Mouse (Mus musculus) T-cell, adult 2 months (primary cell): ENCODE results near the gene Lrp11.
"Not testable (repeated sequence)": the region's sequence is repeated elsewhere in the genome, so short reads cannot be mapped to it uniquely, and the experiment has no call there.

ENCODE experiments used
- DNase-seq: peaks from one replicate; pipeline ENCODE4 v3.0.0; 2022; ENCODE audit warnings: low spot score

The Lrp11 gene

DNA sequence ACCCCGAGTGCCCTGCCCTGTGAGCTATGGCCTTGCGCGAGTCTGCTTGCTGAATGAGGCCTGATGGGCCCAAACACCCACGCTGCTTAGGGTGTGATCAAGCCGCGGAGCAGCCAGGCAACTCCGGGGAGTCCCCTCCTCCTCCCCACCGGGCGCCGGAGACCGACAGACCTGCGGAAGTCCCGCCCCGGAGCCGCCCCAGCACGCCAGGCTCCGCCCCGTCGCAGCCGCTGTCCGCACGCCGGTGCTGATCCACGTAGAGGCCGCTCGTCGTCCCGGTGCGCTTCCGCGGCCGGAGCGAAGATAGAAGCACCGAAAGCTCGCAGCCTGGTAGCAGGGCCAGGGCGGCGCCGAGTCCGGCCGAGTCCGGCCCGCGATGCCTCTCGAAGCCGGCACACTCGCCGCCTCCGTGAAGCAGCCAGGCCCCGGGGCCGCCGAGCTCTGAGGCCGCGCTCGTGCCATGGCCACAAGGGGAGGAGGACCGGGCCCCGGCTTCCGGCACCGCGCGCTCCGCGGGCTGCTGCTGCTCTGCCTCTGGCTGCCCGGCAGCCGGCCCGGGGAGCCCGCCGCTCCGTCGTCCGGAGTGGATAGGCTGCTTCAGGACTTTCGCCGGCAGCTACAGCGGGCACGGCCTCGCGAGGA is at the start of gene Lrp11:
Gene Lrp11, plus strand, starts transcription at position 209 of the 642 bp plus-strand sequence.
- DNase-seq, result peak; percentile 90

DNA sequence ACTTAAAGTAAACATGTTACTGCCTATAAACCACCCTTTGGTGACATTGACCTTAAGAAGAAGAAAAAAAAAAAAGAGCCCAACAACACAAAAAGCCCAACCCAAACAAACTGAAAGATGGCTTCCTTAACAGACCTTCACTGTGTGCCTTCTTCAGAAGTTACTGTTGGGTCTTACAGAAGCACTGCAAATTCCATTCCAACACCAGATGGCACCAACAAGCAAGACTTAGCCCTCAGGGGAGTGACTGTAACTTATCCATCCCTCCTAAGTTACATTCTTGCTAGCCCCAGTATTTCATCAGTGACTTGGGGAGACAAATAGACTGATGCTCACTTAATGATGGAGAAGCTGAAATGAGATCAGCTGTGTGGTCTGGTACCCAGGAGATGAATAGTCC is 11.6 kb upstream of the Lrp11 start:
- peak; percentile 25 for DNase-seq

DNA sequence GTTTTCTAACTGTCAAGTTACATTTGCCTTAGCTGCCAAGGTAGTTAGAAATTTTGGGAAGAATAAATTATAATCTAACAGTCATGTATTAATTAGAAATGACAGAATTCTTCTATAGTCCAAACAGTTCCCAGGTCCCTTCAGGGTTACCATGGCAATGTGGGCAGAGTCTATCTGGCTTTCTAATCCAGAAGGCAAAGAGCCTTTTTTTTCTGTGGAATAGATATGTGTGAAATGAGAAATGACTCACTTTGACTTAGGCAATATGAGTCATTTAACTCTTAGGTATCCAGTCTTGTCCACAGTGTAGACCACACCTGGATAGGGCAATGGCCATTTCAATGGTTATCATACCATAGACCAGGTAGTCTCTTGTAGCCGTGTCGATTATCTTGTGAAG is 8.2 kb upstream of the Lrp11 start:
- no peak for DNase-seq

DNA sequence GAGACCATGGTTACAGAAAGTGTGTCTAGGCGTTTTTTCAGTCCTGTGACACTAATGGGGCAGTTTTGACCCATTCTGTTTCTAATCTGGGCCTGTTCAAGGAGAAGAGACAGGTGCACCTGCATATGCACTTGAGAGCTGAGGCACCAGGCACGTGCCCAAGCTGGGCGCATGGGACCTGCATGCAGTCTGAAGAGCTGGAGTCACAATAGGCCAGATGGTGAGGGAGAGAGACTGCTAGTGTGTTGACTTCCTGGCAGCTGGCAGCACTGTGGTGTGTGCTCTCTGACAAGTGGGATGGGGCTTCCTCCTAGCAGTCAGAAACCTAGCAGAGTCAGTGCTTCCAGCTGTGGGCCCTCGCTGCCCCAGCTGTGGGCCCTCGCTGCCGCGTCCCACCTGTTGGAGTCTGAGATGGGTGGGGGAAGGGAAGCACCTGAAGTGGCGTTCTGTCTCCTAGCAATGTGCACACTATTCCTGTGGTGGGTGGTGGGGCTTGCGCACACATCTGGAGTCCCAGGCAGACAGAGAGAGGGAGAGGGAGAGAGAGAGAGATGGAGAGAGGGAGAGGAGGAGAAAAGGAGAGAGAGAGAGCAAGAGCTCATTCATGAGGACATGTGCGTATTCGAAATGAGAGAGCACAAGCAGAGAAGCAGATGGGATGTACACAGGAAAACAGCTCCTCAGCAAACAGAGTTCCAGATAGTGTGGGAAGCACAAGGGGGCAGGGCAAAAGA is 7.3 kb upstream of the Lrp11 start:
- DNase-seq, result no peak

DNA sequence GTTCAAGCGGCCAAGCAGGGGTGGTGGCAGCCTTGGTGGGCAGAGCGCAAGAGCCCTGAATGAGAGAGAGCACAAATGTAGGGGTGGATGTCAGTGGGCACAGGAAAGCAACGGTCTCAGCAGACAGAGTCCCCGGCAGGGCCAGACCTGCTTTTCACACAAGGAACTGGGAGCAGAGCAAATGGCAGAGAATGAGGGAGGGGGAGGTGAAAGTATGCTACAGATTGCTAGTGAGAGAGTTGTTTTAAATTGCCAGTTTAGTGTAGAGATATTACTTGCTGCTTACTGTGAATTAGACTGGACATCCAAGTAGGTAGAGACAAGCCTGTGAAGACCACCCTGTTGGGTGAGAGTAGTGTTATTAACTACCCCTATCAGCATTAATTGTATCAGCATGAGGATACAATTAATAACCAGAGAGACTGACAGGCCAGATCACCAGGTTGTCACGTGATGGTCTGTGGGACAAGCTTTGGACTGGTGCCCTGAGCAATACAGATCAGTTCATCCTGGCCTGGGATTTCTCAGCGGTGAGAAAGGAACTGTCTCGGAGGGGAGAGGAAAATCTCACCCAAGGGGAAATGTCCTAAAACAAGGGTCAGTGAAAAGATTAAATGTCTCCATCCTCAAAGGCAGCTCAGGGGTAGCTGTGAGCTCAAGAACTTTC is 6.6 kb upstream of the Lrp11 start:
- no peak for DNase-seq

DNA sequence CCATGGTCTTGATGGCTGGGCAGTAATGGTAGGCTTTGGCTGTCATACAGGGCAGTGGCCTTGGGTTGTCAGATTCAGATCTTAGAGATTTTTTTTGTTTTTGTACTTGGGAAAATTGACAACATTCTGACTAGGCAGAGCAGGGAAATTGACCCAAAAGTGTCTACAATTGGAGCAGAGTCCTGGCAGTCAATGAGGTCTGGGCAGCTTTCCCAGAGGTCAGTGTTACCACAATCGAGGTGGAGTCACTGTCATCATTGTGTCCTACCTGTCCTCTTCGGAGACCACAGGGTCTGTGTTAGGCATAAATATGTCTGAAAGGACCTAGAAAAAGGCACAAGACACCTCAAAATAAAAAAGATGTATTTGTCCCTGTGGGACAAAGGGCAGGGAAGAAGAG is 2.8 kb upstream of the Lrp11 start:
- DNase-seq, result no peak

DNA sequence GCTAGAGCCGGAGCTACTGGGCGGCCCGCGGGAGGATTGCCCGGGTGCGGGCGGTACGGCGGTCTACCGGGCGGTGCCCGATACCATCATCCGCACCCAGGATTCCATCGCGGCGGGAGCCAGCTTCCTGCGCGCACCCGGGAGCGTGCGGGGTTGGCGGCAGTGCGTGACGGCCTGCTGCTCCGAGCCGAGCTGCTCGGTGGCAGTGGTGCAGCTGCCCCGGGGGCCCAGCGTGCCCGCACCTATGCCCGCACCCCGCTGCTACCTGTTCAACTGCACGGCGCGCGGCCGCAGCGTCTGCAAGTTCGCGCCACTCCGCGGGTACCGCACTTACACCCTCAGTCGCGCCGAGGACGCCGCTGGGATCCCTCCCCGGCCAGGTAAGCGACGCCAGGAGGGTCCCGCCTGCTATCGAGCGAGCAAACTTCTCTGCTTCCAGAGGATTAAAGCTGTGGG is 662 bp downstream of the Lrp11 start:
- DNase-seq, result no peak

DNA sequence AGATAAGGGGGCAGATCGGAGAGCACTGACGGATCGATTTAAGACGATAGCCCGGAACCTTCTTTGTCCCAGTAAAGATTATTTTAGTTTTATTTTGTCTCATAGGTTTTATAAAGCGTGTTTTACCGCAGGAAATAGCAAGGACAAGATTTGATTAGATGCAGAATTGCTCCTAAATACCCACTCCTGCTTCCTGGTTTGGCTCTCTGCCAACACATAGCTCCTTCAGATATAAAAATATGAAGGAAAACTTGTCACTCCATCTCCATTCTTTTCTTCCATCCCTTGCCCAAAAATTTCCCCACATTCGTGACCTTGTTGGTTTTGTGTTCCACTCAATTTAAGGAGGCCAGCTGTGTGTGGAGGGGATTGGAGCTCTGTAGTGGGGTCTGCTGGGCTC is 1.2 kb downstream of the Lrp11 start:
- no peak for DNase-seq

DNA sequence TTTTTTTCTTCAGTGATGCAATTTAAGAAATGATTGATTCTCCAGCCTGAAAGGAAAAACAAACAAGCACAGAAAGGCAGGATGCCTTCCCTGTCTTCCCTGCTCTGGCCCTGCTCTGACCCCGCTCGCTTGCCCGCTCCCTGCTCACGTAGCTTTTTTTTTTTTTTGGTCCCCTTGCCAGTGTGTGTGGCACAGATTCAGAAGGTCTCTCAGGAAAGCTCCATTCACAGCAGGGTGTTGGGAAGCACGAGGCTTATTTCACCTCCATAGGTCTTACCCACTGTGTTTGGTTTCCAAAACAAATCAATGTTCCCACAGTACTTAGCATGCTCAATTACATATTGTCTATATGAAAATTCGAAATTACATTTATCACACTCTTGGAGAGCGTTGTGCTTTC is 5.2 kb downstream of the Lrp11 start:
- DNase-seq, result no peak

DNA sequence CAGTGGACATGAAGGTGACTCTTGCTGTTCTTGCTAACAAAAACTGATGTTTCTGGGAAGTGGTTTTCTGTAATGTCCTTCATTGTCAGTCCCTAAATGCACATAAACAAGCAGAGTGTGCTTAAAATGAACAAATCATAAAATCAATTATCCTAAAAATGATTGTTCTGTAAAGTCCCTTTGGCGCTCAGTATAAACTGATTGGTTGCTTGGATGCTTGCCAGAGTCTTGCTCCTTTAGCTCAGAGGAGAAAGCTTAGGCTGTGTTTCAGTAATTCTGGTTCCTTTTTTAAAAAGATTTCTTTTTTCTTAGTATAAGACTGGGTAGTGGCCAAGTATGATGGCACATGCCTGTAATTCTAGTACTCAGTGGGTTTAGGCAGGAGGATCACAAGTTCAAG is 6.7 kb downstream of the Lrp11 start:
- DNase-seq, result no peak

DNA sequence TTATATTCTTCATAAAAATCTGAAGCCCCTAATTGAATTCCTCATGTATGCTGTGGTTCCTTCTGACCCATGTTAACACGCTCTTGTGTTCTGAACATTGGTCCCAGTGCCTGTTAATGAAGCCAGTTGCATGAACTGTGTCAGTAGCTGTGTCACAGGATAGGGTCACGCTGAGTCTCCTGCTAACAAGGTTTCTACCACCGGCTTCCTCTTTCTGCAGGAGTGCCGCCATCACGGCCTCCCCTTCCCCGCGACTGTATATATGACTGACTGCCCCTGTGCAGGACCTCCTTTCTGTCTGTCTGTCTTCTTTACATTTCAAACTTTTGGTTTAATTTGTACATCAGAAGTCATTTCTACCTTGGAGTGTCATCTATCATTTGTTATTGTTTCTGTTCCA is 8.6 kb downstream of the Lrp11 start:
- DNase-seq, result no peak

DNA sequence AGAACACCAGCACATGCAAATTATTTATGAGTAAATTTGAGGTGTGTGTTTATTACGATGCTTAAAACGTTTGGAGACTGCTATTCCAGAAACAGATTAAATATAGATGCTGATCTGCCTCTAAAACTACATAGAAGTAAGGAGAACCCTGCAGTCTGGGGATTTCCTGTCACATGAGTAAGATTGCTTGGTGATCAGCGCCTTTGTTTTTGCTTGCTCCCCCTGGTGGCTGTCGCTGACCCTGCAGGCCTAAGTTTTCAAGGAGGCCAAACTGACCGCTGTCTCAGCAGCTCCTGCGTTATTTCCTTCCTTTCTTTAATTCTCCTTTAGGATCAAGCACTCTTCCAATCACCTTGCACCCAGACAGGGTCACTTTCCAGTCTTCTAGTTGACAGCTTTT is 11.0 kb downstream of the Lrp11 start:
- peak; percentile 71 for DNase-seq

DNA sequence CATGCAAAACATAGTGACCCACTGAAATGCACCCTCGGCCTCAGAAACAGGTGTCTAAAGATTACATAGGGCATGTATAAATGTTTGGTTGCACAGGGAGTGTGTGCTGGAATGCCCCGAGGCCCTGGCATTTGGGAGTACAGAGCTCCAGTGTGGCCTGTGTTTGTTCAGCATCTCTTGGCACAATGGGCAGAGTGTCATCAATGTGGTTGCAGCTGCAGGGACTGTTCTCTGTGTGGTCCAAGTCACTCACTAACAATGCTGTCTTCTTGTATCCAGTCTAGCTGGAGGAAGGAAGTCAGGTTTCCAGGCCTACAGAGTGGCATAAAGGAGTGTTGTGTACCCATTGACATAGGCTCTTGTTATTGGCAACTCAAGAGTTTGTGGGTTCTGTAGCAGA is 15.6 kb downstream of the Lrp11 start:
- no peak for DNase-seq

DNA sequence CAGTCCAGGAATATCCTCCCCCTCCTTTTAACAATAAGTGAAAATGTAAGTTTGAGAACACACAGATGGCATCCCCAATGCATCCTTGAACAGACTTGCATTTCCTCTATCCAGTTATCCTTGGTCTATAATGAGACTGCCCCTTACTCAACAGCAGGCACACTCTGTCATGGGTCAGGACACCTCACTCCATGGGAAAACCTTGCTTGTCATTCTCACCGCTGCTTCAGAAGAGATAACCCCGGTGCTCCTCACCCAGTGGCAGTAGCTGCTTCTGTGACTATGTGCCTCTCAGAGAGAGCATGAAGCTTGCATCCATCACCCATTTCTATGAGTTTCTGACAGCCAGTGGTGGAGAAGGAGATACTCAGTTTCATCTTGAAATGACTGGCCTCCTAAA is 16.8 kb downstream of the Lrp11 start:
- no peak for DNase-seq

DNA sequence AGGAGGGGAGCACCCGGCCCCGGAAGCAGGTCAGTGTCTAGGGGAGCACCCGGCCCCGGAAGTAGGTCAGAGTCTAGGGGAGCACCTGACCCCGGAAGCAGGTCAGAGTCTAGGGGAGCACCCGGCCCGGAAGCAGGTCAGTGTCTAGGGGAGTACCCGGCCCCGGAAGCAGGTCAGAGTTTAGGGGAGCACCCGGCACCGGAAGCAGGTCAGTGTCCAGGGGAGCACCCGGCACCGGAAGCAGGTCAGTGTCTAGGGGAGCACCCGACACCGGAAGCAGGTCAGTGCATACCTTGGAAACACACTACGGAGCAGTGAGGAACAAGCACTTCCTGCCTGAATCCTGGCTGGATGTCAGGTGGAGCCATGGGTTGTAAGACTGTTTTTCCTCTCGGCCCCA is 19.0 kb downstream of the Lrp11 start:
- DNase-seq, result no peak

DNA sequence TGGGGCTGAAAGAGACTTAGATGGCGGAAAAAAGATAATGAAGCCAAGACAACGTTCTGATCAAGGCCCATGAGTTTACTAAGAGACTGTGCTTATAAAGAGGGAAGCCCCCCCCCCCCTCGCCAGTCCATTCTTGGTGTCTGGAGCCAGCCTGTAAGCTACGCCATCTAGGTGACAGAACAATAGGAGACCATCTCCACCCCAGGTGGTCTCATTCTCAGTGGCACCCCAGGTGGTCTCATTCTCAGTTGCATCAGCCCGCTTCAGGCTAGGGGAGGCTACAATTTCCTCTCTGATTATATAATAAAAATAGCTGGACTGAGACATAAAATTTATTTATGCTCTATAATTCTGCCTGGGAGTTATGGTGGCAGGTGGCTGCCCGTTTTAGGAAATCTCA is 22.0 kb downstream of the Lrp11 start:
- DNase-seq, result no peak

DNA sequence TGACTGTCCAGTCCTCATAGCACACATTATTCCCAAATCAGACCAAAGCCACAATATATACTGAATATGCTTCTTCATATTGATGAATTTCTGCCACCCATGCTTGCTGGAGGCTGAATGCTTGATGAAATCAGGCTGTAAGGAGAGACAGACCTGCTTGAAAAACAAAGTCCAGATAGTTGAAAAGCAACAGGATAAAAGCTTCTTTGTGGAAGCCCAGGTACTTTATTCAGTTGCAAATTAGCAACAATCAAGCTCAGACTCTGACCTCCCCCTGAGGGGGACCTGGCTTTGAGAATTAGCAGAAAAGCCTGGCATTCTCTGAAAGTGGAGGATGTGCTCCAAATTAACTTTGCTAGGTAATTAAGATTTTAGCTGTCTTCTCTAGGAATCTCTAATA is 22.6 kb downstream of the Lrp11 start:
- DNase-seq, result not testable (repeated sequence)

DNA sequence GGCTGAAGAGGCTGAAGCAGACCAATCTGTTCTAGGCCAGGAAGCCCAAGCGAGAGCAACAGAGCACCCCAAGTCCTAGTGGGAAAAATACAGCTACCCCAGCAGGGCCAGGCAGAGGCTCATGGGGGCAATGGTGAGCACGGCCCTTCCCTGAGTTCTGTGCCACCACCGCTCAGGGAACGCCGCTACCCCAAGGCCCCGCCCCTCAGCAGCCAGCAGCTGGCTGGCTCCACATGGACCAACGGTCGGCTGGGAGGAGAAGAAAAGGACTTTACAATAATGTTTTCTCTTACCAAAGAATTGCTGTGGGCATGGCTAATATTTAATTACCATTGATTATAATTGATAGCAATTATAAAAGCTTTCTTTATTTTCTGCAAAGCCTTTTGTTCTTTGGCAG is 25.2 kb downstream of the Lrp11 start:
- no peak for DNase-seq

DNA sequence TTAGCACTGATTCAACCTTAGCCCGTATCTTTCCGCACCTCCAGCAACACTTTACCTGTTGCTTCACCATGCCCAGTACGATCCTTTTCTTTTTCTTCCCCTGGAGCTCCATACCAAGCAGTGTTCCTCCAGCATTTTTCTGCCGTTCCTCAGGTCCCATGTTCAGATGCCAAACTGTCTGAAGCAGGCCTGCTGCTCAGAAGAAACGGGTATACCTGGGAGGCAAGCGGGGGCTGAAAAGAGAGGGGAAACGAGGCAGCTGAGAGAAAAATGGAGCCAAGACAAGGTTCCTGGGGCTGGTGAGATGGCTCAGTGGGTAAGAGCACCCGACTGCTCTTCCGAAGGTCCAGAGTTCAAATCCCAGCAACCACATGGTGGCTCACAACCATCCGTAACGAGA is 27.5 kb downstream of the Lrp11 start:
- DNase-seq, result not testable (repeated sequence)

DNA sequence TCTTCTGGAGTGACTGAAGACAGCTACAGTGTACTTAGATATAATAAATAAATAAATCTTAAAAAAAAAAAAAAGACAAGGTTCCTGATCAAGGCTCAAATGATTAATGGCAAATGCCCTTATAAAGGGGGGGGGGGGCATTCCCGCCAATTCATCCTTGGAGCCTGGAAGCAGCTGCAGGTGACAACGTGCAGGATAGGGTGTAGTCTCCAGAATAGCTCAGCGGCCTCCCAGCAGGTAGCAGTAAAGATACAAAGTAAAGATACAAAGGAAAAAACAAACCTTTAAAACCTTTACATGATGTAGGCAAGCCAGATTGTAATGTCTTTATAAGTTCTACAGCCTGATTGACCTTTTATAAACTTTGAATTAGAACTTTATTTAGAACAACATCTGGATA is 28.0 kb downstream of the Lrp11 start:
- DNase-seq, result not testable (repeated sequence)

DNA sequence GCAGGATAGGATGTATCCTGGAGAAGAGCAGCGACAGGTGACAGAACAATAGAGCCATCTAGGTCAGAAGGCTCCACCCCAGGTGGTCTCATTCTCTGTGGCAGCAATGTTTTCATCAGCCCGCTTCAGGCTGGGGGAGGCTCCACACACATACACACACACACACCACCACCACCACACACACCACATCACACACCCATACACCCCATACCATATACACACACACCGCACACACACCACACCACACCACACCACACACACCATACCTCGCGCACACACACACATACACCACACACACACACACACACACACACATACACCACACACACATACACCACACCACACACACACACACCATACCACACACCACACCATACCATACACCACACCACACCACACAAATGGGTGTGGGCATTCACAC is 30.2 kb downstream of the Lrp11 start:
- DNase-seq, result no peak

DNA sequence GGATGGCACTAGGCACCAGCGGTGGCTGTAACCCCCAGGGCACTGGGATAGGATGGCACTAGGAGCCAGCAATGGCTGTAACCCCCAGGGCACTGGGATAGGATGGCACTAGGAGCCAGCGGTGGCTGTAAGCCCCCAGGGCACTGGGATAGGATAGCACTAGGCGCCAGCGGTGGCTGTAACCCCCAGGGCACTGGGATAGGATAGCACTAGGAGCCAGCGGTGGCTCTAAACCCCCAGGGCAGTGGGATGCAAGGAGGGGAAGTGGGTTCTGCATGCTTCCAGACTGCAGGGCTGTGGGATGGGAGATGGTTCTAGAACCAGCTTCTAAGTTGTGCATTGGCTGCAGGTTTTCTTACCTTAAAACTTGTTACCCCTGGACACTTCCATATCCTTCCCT is 31.1 kb downstream of the Lrp11 start:
- no peak for DNase-seq

DNA sequence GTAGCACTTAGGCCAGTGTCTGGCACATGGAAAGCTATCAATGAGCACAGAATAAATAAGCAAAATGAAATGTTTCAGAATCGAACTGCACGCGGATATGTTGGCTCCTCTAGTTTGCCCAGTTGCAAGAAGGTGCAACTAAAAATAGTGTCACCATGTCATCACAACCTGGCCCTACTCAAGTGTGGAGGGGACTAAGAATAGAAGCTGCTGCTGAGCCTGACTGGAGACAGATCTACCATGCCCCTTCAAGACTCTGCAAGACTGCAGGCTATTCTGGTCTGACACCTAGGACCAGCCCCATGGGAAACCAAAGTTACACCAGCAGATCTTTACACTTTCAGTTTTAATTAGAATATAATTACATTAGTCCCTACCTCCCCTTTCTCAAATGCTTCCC is 32.8 kb downstream of the Lrp11 start:
- DNase-seq, result no peak
